Mouse (Mus musculus) mature B cell (primary cell): Measurements from ENCODE around the gene Ccdc115.

Source experiments
- in situ Hi-C: fragments of 300-500 bp; cut with MboI; formaldehyde crosslinking; loops from 2 replicates; pipeline ENCODE4 v1.14.3; 2019

The Ccdc115 gene

GRCm38 (mm10) chr1:34438381-34439051 is 956 bp downstream of the Ccdc115 start:
- in situ Hi-C loops = loop anchor here (25.0 kb wide), 1 partner anchor 424 kb away; no protein-coding TSS in a partner anchor

- in situ Hi-C loops = loop anchor here (25.0 kb wide), 1 partner anchor 425 kb away; no protein-coding TSS in a partner anchor
Observed at GRCm38 (mm10) chr1:34437366-34437765, 2.1 kb downstream of the Ccdc115 start.

DNA sequence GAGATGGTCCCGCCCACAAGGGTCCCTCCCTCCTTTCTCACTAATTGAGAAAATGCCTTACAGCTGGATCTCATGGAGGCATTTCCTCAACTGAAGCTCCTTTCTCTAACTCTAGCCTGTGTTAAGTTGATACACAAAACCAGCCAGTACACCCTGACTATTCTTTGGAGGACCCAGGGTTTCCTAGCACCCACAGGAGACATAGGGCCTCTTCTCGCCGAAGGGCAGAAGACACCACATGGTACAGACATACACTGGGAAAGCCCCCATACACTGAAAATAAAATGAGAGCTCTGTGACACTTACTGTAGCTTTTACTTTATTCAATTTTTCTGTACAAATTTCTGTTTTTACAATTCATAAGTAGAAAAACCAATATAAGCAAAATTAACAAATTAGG is 3.1 kb downstream of the Ccdc115 start:
- in situ Hi-C loops = loop anchor here (25.0 kb wide), 1 partner anchor 426 kb away; no protein-coding TSS in a partner anchor

GRCm38 (mm10) chr1:34435371-34436120 is 3.9 kb downstream of the Ccdc115 start:
- in situ Hi-C loops = loop anchor here (25.0 kb wide), 1 partner anchor 427 kb away; no protein-coding TSS in a partner anchor

GRCm38 (mm10) chr1:34434660-34435160 is 4.8 kb downstream of the Ccdc115 start:
- in situ Hi-C loops = loop anchor here (25.0 kb wide), 1 partner anchor 428 kb away; no protein-coding TSS in a partner anchor

- in situ Hi-C loops = loop anchor here (25.0 kb wide), 1 partner anchor 428 kb away; no protein-coding TSS in a partner anchor
Observed at GRCm38 (mm10) chr1:34433891-34434521, 5.5 kb downstream of the Ccdc115 start.

DNA sequence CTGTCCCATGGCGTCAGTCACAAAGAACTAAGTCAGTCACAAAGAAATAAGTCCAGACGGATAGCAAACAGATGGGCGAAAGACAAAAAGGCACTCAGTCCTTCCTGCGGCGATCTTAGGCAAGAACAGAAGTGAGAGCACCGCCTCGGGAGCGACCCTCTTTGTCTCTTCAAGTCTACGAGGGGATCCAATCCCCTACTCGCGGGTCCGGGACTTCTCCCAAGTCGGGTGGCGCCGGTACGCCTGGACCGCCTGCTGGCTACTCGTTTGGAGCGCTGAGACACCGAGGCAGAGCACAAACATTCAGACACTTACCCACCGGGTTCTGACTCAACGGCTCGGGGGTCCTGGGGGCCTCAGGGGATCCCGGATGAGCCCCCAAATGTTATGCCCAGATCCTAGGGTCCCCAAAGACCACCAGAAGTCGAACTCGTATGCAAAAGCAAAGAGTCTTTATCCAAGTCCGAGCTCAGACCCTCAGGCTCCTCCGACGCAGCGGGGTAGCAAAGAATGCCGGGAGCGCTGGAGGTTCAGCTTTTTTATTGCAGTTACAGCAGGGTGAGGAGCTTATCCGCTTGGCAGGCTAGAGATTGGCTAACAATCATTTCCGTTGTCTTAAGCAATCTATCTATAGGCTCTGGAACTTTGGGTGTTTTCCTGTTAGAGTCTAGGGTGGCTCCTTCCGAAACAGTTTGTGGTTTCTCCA is 6.5 kb downstream of the Ccdc115 start:
- in situ Hi-C loops = loop anchor here (25.0 kb wide), 1 partner anchor 429 kb away; no protein-coding TSS in a partner anchor

- in situ Hi-C loops = loop anchor here (25.0 kb wide), 1 partner anchor 430 kb away; no protein-coding TSS in a partner anchor
Observed at GRCm38 (mm10) chr1:34432411-34432775, 7.1 kb downstream of the Ccdc115 start.

- in situ Hi-C loops = loop anchor here (25.0 kb wide), 1 partner anchor 431 kb away; no protein-coding TSS in a partner anchor
Observed at GRCm38 (mm10) chr1:34431431-34431830, 8.0 kb downstream of the Ccdc115 start.

DNA sequence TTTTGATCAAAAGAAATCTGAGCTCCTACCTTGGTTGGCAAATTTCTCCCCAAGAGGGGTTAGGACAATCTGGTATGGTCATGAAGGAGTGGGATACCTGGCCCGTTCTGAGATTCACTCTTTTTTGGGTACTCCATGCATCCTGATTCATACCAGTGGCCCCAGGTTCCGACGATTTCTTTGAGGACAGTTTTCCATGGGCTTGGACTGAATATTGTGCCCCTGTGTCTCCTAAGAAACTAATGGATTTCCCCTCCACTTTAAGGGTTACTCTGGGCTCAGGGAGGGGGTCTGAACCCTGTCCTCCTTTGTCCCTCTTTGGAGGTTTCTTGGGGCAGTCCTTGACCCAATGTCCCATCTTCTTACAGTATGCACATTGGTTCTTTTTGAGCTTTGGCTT is 8.5 kb downstream of the Ccdc115 start:
- in situ Hi-C loops = loop anchor here (25.0 kb wide), 1 partner anchor 431 kb away; no protein-coding TSS in a partner anchor

- in situ Hi-C loops = loop anchor here (25.0 kb wide), 1 partner anchor 433 kb away; no protein-coding TSS in a partner anchor
Observed at GRCm38 (mm10) chr1:34429281-34429680, 10.2 kb downstream of the Ccdc115 start.

DNA sequence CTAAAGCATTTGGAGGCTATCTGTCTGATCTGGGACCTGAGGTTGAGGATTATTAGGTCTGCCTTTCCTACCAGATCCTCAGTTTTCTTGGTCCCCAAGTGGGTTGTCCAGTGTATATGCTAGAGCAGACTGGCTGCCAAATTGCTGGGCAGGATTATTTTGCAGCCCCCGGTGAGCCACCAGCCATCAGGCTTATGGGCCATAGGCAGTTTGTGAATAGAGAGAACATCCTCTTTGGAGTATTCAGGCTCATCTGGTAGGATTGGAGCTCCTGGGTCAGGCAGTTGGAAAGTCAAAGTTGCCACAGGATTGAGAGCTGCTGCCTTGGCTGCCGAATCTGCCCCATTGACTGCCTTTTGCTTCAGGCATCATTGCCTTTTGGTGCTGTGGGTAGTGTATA is 11.0 kb downstream of the Ccdc115 start:
- in situ Hi-C loops = loop anchor here (25.0 kb wide), 1 partner anchor 434 kb away; no protein-coding TSS in a partner anchor

GRCm38 (mm10) chr1:34399182-34399953 is 40.1 kb downstream of the Ccdc115 start:
- in situ Hi-C loops = no loop called here

- in situ Hi-C loops = no loop called here
Observed at GRCm38 (mm10) chr1:34396321-34396720, 43.2 kb downstream of the Ccdc115 start.

DNA sequence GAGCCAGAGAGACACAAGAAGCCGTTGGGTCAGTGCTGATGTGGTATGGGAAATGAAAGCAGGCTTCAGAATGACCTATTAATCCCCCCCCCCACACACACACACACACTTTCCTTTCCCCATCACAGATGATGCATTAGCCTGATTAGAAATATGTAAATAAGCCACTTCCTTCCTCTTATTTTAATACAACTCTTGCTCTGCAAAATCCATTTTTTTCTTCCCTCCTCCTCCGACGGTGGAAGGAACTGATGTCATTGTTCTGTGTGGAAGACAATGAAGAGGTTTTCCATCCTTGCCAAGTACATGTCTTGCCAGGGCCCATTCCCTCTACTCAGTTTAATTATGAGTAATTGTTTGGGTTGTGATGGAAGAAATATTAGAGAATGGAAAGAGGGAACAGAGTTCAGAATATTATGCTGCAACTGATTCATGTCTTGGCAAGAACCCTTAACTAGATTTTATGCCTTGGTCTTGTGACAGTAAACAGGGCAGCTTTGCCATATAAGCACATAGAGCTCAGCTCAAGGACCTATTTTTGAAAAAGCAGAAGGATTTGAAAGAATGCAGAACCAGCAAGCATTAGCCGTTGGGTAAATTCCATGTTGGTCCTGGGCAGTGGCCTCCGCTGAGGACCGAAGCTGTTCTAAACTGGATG is 50.1 kb downstream of the Ccdc115 start:
- in situ Hi-C loops = no loop called here

- in situ Hi-C loops = no loop called here
Observed at GRCm38 (mm10) chr1:34388849-34389233, 50.6 kb downstream of the Ccdc115 start.

DNA sequence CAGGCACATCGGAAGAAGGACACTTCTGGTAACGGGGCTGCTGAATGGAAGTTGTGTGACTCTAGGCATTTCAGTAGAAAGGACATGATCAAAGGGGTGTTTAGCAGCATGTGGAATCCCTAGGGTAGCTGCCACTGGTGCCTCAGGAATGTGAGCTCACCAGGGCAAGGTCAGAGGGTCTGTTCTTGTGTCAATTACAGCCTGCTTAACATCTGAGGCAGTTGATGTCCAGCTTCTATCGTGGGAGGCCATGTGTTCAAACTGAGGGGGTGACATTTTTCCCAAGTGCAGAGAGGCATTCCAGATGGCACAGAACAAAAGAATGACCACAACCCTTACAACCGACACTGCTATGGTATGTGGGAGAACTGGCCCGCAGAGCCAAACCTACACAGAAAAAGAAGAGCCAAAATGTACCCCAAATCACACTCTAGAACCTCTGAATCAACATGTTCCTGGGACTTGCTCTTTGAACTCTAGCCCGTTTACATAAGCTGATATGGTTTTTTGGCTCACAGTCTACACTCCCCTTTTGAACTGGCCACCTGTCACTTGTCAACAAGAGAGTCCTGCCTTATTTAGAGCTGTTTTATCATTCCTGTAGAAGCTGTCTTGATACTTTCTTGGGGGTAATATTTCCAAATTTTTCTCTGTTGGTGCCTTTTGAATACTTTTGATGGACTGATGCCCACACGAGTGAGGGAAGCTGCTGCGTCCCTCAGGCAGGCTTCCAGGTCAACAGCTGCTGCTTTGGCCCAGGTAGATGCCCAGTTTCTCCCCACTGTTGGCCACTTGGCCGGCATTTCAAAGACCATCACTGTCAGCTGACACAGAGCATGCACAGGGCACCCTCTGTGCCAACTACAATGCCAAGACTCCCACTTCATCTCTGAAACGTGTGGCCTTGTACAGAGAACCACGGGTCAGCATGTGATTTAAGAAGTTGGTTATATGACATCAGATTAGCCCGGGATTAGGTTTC is 51.8 kb downstream of the Ccdc115 start:
- in situ Hi-C loops = no loop called here
